Mouse (Mus musculus): Measurements from ENCODE around the gene Mgat5. TPM values are rescaled to one million over a fixed set of nuclear protein-coding genes. Genes with fewer than 3 reads are reported as not detected.

The Mgat5 gene
- polyA plus RNA-seq, 2 experiments: 6.6 to 8.4 TPM

DNA sequence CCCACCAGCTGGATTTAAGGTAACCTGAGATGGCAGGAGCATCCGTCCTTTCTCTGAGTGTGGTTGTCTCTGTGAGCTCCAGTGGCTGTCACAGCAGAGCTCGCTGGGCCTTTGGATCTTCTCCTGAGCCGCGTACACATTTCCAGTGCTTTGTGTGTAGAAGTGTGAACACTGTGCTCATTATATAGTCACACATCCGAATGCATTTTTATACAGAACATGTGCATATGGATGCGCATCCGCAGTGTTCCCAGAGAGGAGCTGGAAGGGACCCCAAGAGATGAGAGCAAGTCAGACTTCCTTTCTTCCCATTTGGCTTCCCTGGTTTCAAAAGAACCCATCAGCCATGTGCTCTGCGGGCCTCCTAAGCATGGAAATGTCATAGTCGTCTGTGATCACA, 3.4 kb downstream of the Mgat5 start:
- Histone ChIP-seq H3K27ac (replicated peaks; ENCODE audit: low read depth, low read length) (no peak overlapping the region), H3K27me3 (ENCODE audit: control insufficient read depth, insufficient read depth, low read length) (no peaks in the 10 kb centered on the region), H3K36me3 (ENCODE audit: control insufficient read depth, insufficient read depth, low read length) (no peaks in the 10 kb centered on the region), H3K9me3 (ENCODE audit: control insufficient read depth, low read length) (no peaks in the 10 kb centered on the region), H3K4me2 (replicated peaks; ENCODE audit: low read depth, low read length, severe bottlenecking) (no peak overlapping the region), H3K9ac (ENCODE audit: low read depth, low read length, severe bottlenecking) (no peak overlapping the region), H3K4me1 (ENCODE audit: control insufficient read depth, insufficient read depth, low read length) (peaks cover 7% of the 10 kb centered on the region; the same call in 1 of the 2 replicates), H3K4me3 (replicated peaks; ENCODE audit: low read length) (no peak overlapping the region)
- no peak for TF ChIP-seq POLR2A (IDR thresholded peaks at IDR 0.05; ENCODE audit: borderline replicate concordance, extremely low read depth, insufficient read depth, insufficient read length)
- DNase-seq (ENCODE audit: low spot score) (no peak), ATAC-seq (ENCODE audit: low FRiP score, low read depth) (no peak)
- WGBS: 73% methylated on average over 9 of the region's 9 CpGs

- no peak overlapping the region for H3K27ac ChIP-seq (replicated peaks; ENCODE audit: low read depth, low read length)
- H3K9me3 ChIP-seq (ENCODE audit: control insufficient read depth, low read length): no peaks in the 10 kb centered on the region
- peaks cover 4% of the 10 kb centered on the region; the same call in 1 of the 2 replicates for H3K4me1 ChIP-seq (ENCODE audit: control insufficient read depth, insufficient read depth, low read length)
- H3K36me3 ChIP-seq (ENCODE audit: control insufficient read depth, insufficient read depth, low read length): no peaks in the 10 kb centered on the region
- H3K27me3 ChIP-seq (ENCODE audit: control insufficient read depth, insufficient read depth, low read length): no peaks in the 10 kb centered on the region
- TF ChIP-seq POLR2A (IDR thresholded peaks at IDR 0.05; ENCODE audit: borderline replicate concordance, extremely low read depth, insufficient read depth, insufficient read length): no peak
- H3K4me3 ChIP-seq (replicated peaks; ENCODE audit: low read length): no peak overlapping the region
- WGBS: 16% methylated on average over 1 of the region's 1 CpGs
- H3K9ac ChIP-seq (ENCODE audit: low read depth, low read length, severe bottlenecking): no peak overlapping the region
- ATAC-seq (ENCODE audit: low FRiP score, low read depth) (no peak), DNase-seq (ENCODE audit: low spot score) (no peak)
- H3K4me2 ChIP-seq (replicated peaks; ENCODE audit: low read depth, low read length, severe bottlenecking): no peak overlapping the region
Observed at GRCm38 (mm10) chr1:127212812-127213211, 8.0 kb downstream of the Mgat5 start.

GRCm38 (mm10) chr1:127213434-127213833, 8.6 kb downstream of the Mgat5 start:
- WGBS: 46% methylated on average over 3 of the region's 3 CpGs
- no peak overlapping the region for H3K4me2 ChIP-seq (replicated peaks; ENCODE audit: low read depth, low read length, severe bottlenecking)

GRCm38 (mm10) chr1:127214585-127215232, 9.9 kb downstream of the Mgat5 start:
- ATAC-seq (ENCODE audit: low FRiP score, low read depth) (no peak), DNase-seq (ENCODE audit: low spot score) (no peak)
- H3K9me3 ChIP-seq (ENCODE audit: control insufficient read depth, low read length): no peaks in the 10 kb centered on the region
- H3K27ac ChIP-seq (replicated peaks; ENCODE audit: low read depth, low read length): no peak overlapping the region
- WGBS: 66% methylated on average over 8 of the region's 8 CpGs
- peaks cover 2% of the 10 kb centered on the region; the same call in 1 of the 2 replicates for H3K4me1 ChIP-seq (ENCODE audit: control insufficient read depth, insufficient read depth, low read length)
- H3K27me3 ChIP-seq (ENCODE audit: control insufficient read depth, insufficient read depth, low read length): no peaks in the 10 kb centered on the region
- no peak overlapping the region for H3K4me2 ChIP-seq (replicated peaks; ENCODE audit: low read depth, low read length, severe bottlenecking)
- H3K36me3 ChIP-seq (ENCODE audit: control insufficient read depth, insufficient read depth, low read length): no peaks in the 10 kb centered on the region
- H3K9ac ChIP-seq (ENCODE audit: low read depth, low read length, severe bottlenecking): no peak overlapping the region
- H3K4me3 ChIP-seq (replicated peaks; ENCODE audit: low read length): no peak overlapping the region
- TF ChIP-seq POLR2A (IDR thresholded peaks at IDR 0.05; ENCODE audit: borderline replicate concordance, extremely low read depth, insufficient read depth, insufficient read length): no peak

More at GRCm38 (mm10) chr1:127213434-127213833, 8.6 kb downstream of the Mgat5 start:
- no peak for DNase-seq (ENCODE audit: low spot score)
- Histone ChIP-seq H3K36me3 (ENCODE audit: control insufficient read depth, insufficient read depth, low read length) (no peaks in the 10 kb centered on the region), H3K4me3 (replicated peaks; ENCODE audit: low read length) (no peak overlapping the region), H3K9me3 (ENCODE audit: control insufficient read depth, low read length) (no peaks in the 10 kb centered on the region), H3K9ac (ENCODE audit: low read depth, low read length, severe bottlenecking) (no peak overlapping the region), H3K27me3 (ENCODE audit: control insufficient read depth, insufficient read depth, low read length) (no peaks in the 10 kb centered on the region), H3K4me1 (ENCODE audit: control insufficient read depth, insufficient read depth, low read length) (peaks cover 3% of the 10 kb centered on the region; the same call in 1 of the 2 replicates), H3K27ac (replicated peaks; ENCODE audit: low read depth, low read length) (no peak overlapping the region)
- no peak for ATAC-seq (ENCODE audit: low FRiP score, low read depth)
- no peak for TF ChIP-seq POLR2A (IDR thresholded peaks at IDR 0.05; ENCODE audit: borderline replicate concordance, extremely low read depth, insufficient read depth, insufficient read length)

- no peak for TF ChIP-seq POLR2A (IDR thresholded peaks at IDR 0.05; ENCODE audit: borderline replicate concordance, extremely low read depth, insufficient read depth, insufficient read length)
- Histone ChIP-seq H3K36me3 (ENCODE audit: control insufficient read depth, insufficient read depth, low read length) (no peaks in the 10 kb centered on the region), H3K27ac (replicated peaks; ENCODE audit: low read depth, low read length) (no peak overlapping the region), H3K9ac (ENCODE audit: low read depth, low read length, severe bottlenecking) (no peak overlapping the region), H3K27me3 (ENCODE audit: control insufficient read depth, insufficient read depth, low read length) (no peaks in the 10 kb centered on the region), H3K4me3 (replicated peaks; ENCODE audit: low read length) (no peak overlapping the region), H3K4me1 (ENCODE audit: control insufficient read depth, insufficient read depth, low read length) (peaks cover 2% of the 10 kb centered on the region; the same call in 1 of the 2 replicates), H3K9me3 (ENCODE audit: control insufficient read depth, low read length) (no peaks in the 10 kb centered on the region), H3K4me2 (replicated peaks; ENCODE audit: low read depth, low read length, severe bottlenecking) (no peak overlapping the region)
- DNase-seq (ENCODE audit: low spot score) (no peak), ATAC-seq (ENCODE audit: low FRiP score, low read depth) (no peak)
- 48% methylated on average over 2 of the region's 2 CpGs for WGBS
Observed at GRCm38 (mm10) chr1:127216979-127217378, 12.2 kb downstream of the Mgat5 start.
